Mouse (Mus musculus) erythroblast, embryonic 14.5 days (primary cell): Measurements from ENCODE around the gene Porcn. TPM values are rescaled to one million over a fixed set of nuclear protein-coding genes. Genes with fewer than 3 reads are reported as not detected.

ENCODE experiments used
- H3K27me3 ChIP-seq: 2 replicates; pipeline ENCODE4 v1.6.1; 2012; ENCODE audit warnings: inconsistent platforms; ENCODE audit not compliant: control insufficient read depth
- H3K36me3 ChIP-seq: 2 replicates; pipeline ENCODE4 v1.6.1; 2012; ENCODE audit warnings: mild to moderate bottlenecking, inconsistent platforms; ENCODE audit not compliant: control insufficient read depth
- H3K4me1 ChIP-seq: 2 replicates; pipeline ENCODE4 v1.6.1; 2012; ENCODE audit warnings: inconsistent platforms; ENCODE audit not compliant: control insufficient read depth
- H3K4me3 ChIP-seq: replicated peaks from 2 replicates; pipeline ENCODE3; 2012; ENCODE audit warnings: moderate library complexity, mild to moderate bottlenecking, inconsistent platforms
- H3K9me3 ChIP-seq: 2 replicates; pipeline ENCODE4 v1.6.1; 2012; ENCODE audit warnings: low read length, inconsistent platforms, mixed read lengths; ENCODE audit not compliant: control insufficient read depth
- GATA1 ChIP-seq: IDR thresholded peaks from 2 replicates; pipeline ENCODE4 v1.6.1; 2012; ENCODE audit warnings: low read length, inconsistent platforms, mixed read lengths
- TAL1 ChIP-seq: IDR thresholded peaks from 3 replicates; pipeline ENCODE4 v1.6.1; 2012; ENCODE audit warnings: low read length, inconsistent platforms, mixed read lengths
- polyA plus RNA-seq: library from polyadenylated mRNA; stranded (reverse); fragments of >175 nt; gene quantifications from 2 replicates; pipeline ENCODE4 v1.2.3, GENCODE M21; 2012

The Porcn gene
- 0.05 and 0.06 TPM in 2 replicates for polyA plus RNA-seq

DNA sequence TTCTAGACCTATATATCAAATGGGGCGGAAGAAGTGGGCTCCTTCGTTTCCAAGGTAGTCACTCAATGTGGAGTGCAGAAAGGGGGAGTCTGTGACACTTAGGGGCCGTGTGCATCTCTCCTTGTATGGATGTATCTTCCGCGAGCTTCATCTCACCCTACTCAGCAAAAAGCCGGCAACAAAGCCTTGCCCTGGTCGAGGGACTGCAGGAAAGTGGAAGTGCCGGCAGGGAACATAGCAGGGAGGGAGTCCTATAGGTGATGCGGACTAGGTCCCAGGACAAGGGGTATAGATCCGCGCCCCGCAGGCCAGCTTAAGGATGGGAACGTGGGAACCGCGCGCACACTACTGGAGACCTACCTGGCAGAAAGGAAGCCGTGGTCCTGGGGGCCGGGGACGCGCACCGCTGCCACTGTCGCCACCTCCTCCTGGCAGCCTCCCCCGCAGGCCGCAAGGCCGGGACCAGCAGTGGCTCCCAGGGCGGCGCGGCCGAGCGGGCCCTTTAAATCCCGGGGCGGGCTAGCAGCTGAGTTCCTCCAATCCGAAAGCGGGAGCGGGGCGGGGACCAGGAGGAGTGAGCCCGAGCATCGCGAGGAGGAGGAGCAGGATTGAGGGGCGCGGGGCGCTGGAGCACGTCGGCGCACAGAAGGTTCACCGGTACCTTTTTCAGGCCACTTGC lies at the start of gene Porcn:
Gene Porcn, minus strand, starts transcription at position 511 of the 679 bp plus-strand sequence.
- H3K4me3 ChIP-seq, result peak within 1 kb of the TSS; percentile 62
- H3K9me3 ChIP-seq, result no peaks in the 10 kb centered on the region; the same call in 1 of the 2 replicates
- H3K27me3 ChIP-seq, result peaks cover 23% of the 10 kb centered on the region
- H3K36me3 ChIP-seq, result no peaks in the 10 kb centered on the region
- peaks cover 20% of the 10 kb centered on the region for H3K4me1 ChIP-seq
- TF ChIP-seq TAL1, result no peak
- TF ChIP-seq GATA1, result no peak

DNA sequence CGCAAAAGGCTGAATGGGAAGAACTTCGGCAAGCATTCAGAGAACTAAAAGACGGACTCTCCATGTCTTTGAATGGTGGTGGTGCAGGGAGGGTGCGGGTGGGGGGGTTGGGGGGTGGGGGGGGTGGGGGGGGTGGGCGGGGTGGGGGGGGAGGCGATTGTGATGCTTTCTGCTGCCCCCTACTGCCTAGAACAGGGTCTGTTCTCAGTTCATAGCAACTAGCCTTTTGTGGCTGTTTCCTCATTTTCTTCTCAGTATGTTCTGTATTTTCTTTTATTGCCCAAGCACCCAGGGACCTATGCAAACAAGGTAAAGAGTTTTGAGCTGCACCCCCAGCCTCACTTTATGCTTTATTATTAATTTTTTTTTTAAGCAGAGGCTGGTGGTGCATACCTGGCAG lies 49.5 kb upstream of the Porcn start:
- Histone ChIP-seq H3K4me3 (no peak overlapping the region), H3K36me3 (peaks cover under 1% of the 10 kb centered on the region), H3K9me3 (peaks cover 3% of the 10 kb centered on the region), H3K27me3 (no peaks in the 10 kb centered on the region), H3K4me1 (peaks cover 21% of the 10 kb centered on the region)
- no peak for TF ChIP-seq GATA1
- no peak for TF ChIP-seq TAL1

DNA sequence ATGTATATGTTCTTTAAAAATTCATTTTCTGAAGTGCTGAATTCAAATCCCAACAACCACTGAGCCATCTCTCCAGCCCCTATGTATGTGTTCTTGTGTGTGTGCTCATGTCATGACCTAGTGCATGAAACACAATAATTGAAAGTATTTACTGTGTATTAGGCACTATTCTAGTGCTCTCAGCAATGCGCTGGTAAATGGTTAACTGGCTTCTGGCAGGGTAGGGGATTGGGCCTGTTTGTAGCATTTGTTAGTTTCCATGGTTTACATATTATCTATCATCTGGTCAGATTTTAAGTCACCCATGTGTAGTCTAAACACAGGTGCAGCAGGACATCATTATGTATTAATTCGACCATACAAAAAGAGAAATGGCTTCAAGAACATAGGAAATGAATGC lies 47.4 kb upstream of the Porcn start:
- H3K4me1 ChIP-seq, result peaks cover 31% of the 10 kb centered on the region
- H3K36me3 ChIP-seq, result peaks cover 20% of the 10 kb centered on the region
- no peak overlapping the region for H3K4me3 ChIP-seq
- TF ChIP-seq GATA1, result no peak
- no peak for TF ChIP-seq TAL1
- peaks cover 3% of the 10 kb centered on the region for H3K9me3 ChIP-seq
- no peaks in the 10 kb centered on the region for H3K27me3 ChIP-seq

DNA sequence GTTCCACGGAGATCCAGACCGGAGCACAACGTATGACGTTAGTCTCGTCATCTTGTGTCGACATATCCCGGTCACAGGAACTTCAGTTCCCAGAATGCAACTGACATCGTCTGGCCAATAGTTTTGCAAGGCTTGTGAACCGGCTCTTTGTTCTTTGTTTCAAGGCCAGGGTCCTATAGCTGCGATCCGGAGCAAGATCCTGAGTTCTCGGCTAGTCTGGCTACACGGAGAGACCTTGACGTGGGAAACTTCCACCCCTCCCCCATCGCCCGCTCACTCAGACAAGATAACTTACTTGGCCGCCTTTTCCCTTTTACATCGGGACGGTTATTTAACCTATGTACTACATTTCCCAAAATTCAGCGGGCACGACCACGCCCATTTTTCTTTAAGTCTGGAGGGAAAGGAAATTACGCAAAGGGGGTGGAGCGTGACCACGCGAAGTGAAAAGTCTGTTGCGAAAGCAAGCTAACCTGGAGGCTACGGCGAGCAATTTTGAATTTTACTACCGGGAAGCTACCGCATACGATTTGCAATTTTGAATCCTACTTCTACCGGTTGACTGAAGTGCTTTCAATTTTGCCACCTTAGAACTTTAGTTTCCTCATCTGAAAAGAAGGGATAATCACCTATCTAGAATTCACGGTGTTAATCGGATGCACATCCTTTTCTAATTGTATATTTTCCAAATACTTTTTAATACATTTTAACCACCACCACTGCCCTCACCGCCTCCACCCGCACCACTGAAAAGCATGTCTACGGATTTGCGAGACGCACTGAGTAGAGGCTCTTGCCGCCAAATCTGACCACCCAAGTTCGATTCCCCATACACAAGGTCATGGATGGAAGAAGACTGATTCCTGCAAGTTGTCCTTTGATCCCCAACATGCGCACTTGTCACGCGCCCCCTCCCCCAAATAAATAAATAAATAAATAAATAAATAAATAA lies 46.3 kb upstream of the Porcn start, which contains the start of gene Ftsj1:
Gene Ftsj1, minus strand, starts transcription at position 73 of the 952 bp plus-strand sequence.
- Histone ChIP-seq H3K27me3 (no peaks in the 10 kb centered on the region), H3K9me3 (peaks cover 3% of the 10 kb centered on the region), H3K4me1 (peaks cover 31% of the 10 kb centered on the region), H3K4me3 (peak within 1 kb of the TSS; percentile 92), H3K36me3 (peaks cover 28% of the 10 kb centered on the region)
- no peak for TF ChIP-seq GATA1
- TF ChIP-seq TAL1, result no peak

DNA sequence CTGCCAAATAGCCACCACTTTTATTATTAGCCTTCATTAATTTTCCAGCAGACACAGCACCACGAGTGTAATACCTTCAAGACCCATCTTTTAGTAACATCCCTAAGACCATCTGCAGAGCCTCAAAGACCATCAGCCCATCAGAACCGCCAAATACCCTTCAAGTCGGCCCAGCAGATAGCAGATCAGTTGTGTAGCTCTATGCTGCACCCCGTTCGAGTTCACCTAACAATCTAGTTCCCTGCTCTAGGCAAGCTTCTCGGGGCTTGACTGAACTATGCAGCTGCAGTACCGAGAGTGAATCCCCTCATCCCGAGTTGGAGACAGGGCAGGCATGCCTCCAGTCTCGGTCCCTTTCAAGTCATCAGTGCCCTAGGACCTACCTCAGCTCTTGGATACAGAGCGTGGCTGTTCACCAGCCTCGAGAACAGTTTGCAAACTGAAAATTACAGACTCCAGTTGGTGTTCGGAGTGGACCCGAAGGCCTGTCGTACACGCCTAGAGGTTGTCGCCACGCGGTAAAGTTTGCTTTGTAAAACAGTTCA lies 45.5 kb upstream of the Porcn start:
- TF ChIP-seq TAL1, result no peak
- TF ChIP-seq GATA1, result no peak
- Histone ChIP-seq H3K27me3 (no peaks in the 10 kb centered on the region), H3K4me1 (peaks cover 24% of the 10 kb centered on the region), H3K4me3 (peak overlapping the region; percentile 92), H3K36me3 (peaks cover 34% of the 10 kb centered on the region), H3K9me3 (peaks cover 3% of the 10 kb centered on the region)

DNA sequence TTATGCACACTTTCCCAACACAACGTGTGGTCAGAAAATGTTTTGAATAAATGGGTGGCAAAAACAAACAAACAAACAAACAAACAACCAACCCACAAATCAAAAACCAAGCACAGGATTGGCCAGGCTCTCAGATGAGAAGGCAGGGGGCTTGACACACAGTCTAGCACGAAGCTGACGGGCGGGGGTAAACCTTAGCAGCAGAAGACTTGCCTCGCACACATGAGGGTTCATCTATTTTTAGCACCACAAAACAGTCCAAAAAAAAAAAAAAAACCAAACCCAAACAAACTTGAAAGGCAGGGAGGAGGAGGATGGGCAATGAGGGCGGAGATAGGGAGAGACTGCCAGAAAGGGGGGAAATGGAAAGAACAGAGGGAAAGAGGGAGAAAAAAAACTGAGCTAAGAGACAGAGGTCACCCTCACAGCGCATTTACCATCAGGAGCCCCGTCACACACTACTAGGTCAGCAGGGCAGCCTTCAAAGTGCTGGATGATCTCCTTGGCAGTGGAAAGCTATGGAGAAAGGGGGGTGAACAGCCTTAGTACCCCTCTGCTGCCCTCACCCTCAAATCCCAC lies 42.3 kb upstream of the Porcn start:
- H3K27me3 ChIP-seq, result no peaks in the 10 kb centered on the region
- H3K4me3 ChIP-seq, result no peak overlapping the region
- H3K36me3 ChIP-seq, result peaks cover 63% of the 10 kb centered on the region
- no peak for TF ChIP-seq GATA1
- H3K4me1 ChIP-seq, result peaks cover 19% of the 10 kb centered on the region
- peaks cover 4% of the 10 kb centered on the region for H3K9me3 ChIP-seq

DNA sequence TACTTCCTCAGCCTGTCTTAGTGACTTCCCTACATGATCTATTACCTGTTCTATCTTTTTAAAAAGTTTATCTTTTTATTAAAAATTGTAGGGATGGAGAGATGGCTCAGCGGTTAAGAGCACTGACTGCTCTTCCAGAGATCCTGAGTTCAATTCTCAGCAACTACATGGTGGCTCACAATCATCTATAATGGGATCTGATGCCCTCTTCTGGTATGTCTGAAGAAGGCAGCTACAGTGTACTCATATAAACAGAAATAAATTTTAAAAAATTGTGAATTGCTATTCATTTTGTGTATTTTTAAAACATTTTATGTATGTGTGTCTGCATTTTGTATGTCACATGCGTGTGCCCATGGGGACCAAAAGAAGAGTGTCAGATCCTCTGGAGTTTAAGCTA lies 41.4 kb upstream of the Porcn start:
- no peak for TF ChIP-seq TAL1
- TF ChIP-seq GATA1, result no peak
- H3K4me3 ChIP-seq, result no peak overlapping the region
- H3K27me3 ChIP-seq, result no peaks in the 10 kb centered on the region
- peaks cover 17% of the 10 kb centered on the region for H3K4me1 ChIP-seq
- H3K36me3 ChIP-seq, result peaks cover 73% of the 10 kb centered on the region
- H3K9me3 ChIP-seq, result peaks cover 4% of the 10 kb centered on the region

DNA sequence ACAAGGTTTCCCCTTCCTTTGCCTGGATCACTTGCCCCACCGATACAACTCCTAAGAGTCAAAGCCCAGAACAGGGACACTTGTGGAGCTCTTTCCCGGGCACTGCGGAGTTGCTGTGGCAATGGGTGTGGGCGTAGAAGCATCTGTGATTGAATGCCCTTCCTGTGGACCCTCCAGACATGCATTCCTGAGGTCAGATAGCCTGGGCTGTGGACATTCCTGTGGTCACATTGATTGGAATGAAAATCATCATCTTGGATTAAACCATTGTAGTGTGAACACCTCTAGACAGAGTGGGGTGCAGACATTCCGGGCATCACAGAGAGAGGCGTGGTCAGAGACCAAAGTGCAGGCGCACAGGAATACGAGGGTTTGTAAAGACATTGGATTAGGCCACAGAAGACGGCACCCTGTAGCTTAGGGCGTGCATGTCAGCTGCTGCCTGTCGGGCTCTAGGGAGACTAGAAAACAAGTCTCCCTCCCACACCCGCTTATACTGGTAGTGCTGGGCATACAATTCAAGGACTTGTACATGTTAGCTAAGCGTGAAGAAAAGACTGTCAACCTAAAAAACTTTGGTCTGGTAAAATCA lies 32.6 kb upstream of the Porcn start:
- Histone ChIP-seq H3K9me3 (no peaks in the 10 kb centered on the region; the same call in 1 of the 2 replicates), H3K4me1 (peaks cover 5% of the 10 kb centered on the region), H3K4me3 (no peak overlapping the region), H3K36me3 (peaks cover 39% of the 10 kb centered on the region), H3K27me3 (no peaks in the 10 kb centered on the region)
- TF ChIP-seq GATA1, result no peak
- TF ChIP-seq TAL1, result no peak

DNA sequence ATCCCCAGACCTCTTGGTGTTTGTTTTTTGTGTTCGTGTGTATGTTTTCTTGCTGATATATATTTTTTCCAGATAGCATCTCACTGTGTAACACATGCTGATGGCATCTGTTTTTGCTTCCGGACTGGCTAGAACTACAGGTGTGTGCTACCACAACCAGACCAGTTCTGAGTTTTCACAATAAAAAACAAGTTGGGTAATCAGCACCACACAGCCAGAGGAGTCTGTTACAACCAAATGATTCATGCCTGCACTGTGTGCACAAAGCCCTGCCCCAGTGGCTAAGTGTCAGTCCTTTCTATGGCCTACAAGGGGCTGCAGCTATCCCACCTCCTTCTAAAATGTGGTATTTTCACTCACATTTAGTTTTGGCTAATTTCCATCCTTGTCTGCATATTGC lies 30.4 kb upstream of the Porcn start:
- peaks cover 23% of the 10 kb centered on the region for H3K36me3 ChIP-seq
- H3K4me1 ChIP-seq, result peaks cover 17% of the 10 kb centered on the region
- TF ChIP-seq TAL1, result no peak
- TF ChIP-seq GATA1, result no peak
- H3K27me3 ChIP-seq, result no peaks in the 10 kb centered on the region
- H3K4me3 ChIP-seq, result no peak overlapping the region
- H3K9me3 ChIP-seq, result no peaks in the 10 kb centered on the region; the same call in 1 of the 2 replicates
